Mouse (Mus musculus): ENCODE results near the gene Odf4.
"Not testable (repeated sequence)": the region's sequence is repeated elsewhere in the genome, so short reads cannot be mapped to it uniquely, and the experiment has no call there.

The Odf4 gene

GRCm38 (mm10) chr11:68946001-68946400 lies 19.1 kb upstream of the Odf4 start:
- no peak for DNase-seq

DNA sequence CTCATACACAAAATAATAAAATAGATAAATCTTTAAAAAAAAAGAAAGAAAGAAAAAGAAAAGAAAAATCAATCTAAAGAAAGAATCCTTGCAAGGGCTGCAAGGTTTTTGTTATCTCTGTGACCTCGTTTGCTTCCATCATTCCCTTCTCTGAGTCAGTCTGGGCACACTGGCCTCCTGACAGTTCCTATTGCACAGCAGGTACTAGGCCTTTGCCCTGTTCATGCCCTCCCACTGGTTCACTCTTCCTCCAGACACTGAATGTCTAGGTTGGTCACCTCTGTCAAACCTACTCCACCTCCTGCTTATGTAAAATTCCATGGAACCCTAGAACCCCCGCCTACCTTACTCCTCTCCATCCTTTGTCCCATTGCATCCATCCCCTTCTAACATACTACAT lies 18.4 kb upstream of the Odf4 start:
- no peak for DNase-seq

- DNase-seq: no peak
Measured at GRCm38 (mm10) chr11:68942731-68943130, 15.8 kb upstream of the Odf4 start.

DNA sequence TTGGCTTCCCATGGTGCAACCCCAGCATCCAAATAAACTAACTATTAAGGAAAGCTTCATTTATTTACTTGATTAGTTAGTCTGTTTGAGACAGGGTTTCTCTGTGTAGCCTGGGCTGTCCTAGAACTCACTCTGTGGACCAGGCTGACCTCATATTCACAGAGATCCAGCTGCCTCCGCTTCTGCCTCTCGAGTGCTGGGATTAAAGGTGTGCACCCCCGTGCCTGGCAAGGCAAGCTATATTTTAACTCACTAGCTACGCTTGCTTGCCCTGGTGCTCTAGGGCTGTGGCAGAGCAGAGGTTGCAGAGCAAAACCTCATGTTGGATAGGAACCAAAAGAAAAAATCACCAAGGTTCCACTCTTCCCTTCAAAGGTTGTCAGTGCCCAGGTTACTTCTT lies 13.6 kb upstream of the Odf4 start:
- no peak for DNase-seq

DNA sequence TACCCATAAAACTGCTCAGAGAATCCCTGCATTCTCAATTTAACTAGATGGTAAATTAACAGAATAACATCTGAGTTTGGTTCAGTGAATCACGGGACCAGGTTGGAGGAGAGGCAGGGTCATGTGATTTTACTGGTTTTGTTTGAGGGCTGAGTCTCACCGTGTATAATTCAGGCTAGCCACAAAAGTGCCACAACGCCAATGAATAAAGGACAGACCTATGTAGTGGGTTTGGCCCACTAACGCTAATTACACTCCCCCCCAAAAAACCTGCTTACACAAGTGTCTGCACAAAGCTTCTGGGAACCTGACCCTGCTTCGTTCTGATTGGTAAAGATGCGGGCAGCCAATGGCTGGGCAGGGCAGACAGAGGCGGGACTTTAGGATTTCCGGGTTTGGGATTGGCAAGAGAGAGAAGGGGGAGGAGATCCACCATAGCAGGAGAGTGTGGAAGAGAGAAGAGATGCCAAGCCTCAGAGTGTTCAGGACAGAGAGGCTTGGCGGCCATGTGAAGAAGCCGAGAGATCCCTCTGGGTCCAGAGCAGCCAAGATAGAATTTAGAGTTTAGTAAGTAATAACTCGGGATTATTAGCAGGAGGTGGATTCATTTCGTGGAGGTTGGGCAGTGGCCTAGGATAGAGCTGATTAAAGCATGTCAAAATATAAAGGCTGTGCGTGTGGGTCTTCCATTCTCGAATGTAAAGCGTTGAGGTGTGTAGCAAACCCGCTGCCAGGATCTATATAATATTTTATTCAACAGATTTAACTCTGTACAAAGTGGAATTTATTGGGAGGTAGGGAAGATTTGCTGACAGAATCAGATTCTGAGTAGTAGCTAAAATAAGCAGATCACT lies 12.8 kb upstream of the Odf4 start:
- peak; percentile 95 for DNase-seq

GRCm38 (mm10) chr11:68936951-68937350 lies 10.1 kb upstream of the Odf4 start:
- not testable (repeated sequence) for DNase-seq

DNA sequence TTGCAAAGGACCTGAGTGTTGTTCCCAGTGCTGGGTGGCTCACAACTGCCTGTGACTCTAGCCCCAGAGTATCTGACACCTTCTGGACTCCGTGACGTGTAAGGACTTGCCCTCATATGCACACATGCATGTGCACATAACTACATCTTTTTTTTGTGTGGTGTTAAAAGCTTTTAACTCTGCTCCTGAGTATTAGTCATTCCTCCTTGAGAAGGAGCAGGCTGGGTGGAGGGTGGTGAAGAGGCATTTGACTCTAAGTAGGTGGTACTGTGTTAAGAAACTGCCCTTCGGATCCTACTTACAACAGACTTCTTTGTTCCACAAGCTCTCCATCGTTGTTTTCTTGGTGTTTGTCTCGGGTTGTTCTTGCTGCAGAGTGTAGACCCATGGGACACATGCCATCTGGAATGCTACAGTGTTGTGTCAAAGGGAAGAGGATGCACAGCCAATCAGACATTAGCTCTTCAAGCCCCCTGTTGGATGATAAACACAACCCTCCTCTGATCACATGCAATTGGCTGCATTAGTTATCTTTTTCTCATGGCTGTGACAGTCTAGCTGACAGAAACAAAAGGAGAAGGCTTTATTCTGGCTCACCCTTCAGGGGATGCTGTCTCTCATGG lies 7.1 kb upstream of the Odf4 start:
- no peak for DNase-seq

DNA sequence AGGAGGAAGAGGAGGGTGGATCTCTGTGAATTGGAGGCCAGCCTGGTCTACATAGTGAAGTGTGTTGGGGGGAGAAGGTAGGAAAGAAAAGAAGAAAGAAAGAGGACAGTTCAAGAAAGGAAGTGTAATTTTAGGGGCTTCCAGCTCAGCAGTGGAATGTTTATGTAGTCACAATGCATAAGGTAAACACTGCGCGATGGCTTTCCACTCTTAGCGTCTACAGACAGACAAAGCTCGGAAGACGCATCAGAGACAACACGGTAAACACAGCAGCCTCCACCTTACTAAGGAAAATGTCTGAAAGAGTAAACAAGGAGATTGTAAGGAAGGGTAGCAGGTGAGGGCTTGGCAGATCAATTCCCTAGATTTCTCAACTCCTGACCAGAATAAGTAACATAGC lies 3.1 kb upstream of the Odf4 start:
- DNase-seq: no peak

DNA sequence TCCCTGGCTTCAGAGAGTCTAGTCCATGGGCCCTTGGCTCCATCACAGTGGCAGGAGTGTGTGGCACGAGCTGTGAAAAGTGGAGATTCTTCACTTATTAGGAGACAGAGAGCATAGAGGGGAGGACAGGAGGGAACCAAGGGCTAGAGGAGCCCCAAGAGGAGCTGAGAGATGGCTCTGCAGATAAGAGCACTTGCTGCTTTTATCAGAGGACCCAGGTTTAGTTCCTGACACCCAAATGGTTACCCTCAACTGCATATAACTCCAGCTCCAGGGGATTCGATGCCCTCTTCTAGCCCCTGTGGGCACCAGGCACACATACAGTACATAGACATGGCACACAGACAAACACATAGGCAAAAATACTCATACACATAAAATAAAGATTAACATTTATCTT lies 2.1 kb downstream of the Odf4 start:
- no peak for DNase-seq

DNA sequence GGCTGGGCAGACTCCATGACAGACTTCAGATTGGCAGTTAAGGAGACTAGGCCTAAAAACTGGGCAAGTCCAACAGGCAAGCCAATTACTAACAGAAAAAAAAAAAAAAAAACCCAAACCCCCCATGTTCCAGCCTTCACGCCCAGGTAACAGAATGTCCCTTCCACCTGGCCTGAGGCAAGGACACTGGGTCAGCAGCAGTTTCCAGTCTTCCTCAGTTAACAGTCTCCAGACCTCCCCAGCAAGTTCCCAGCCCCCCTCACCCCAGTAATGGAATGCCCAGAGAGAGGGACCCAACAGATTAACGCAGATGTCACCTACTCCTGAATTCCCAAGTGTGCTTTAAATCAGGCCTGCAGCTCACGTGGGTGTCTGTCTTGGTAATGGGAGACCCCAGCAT lies 3.7 kb downstream of the Odf4 start:
- DNase-seq: no peak

DNA sequence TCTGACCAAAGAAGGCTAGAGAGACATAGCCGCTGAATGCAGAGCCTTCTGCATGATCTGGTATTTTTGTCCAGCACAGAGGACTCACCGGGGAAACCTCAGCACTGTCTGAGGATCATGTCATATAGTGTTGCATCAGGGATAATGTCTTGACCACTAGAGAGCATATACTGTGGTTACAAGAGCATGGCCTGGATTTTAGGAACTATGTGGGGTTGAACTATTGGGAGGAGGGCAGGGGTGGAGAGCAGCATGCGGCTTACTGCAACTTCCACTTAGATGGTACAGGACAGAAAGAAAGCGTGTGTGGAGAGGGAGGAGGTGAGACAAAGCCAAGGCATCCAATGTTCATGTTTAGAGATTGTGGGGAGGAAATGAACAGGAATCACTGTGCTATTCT lies 12.3 kb downstream of the Odf4 start:
- no peak for DNase-seq

DNA sequence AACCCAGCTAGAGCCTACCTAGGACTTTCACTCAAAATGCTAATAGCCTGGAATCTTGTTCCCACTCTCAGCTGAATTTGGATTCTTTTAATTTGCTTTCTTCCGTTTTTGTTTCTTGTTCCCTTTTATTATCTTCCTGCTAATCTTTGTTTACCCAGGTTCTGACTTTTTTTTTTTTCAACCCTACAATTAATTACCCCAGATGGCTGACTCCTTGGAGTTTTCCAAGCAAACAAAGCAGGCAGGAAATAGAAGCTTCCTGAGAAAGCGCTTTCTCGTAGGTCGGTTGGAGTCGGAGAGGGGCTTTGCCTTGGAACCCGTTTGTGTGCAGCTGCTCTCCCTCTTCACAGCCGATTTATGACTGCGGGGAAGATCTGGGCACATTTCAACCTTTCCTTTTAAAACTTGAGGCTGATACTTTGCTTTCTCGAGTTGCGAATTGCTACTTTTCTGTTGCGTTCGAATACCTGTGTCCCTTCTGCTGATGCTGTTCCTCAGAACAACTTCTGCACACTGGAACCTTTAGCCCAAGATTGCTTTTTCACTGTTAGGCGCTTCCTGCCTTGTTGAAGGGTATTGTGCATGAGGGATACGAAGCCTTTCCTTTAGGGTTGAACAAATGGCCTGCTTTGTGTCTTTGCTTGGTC lies 15.2 kb downstream of the Odf4 start:
- DNase-seq: peak; percentile 59

- no peak for DNase-seq
Measured at GRCm38 (mm10) chr11:68908846-68909503, 17.9 kb downstream of the Odf4 start.

DNA sequence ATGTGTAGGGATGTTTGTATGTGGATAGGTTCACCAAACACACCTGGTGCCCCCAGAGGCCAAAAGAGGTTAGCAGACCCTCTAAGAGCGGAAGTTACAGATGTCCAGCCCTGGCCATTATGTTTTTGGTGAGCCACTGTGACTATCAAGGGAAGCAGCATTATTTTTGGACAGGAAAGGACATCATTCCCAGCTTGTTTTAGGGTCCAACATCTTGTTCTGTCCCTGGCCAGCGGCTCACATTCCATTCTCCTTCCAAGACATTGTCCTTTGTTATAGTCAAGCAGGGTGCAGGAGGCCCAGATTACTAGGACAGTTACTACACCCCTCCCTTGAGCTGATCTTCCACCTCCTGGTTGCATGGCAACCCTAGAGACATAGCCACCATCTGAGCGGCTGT lies 19.6 kb downstream of the Odf4 start:
- no peak for DNase-seq

DNA sequence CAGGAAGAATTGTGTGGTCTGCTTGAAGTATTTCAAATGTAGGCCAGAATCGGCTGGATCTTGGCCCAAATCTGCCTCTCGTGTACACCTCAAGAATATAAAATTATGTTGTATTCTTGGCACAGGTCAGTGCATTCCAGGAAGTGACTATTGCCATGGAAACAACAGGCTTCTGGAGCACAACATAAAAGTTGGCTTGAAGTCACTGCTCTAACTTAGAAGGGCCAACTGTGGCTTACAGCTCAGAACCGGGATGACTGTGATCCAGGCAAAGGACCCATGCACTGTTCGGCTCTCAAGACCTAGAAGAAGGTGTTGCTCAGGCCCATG lies 20.5 kb downstream of the Odf4 start:
- DNase-seq: peak; percentile 36

GRCm38 (mm10) chr11:68905665-68906460 lies 21.0 kb downstream of the Odf4 start:
- no peak for DNase-seq

DNA sequence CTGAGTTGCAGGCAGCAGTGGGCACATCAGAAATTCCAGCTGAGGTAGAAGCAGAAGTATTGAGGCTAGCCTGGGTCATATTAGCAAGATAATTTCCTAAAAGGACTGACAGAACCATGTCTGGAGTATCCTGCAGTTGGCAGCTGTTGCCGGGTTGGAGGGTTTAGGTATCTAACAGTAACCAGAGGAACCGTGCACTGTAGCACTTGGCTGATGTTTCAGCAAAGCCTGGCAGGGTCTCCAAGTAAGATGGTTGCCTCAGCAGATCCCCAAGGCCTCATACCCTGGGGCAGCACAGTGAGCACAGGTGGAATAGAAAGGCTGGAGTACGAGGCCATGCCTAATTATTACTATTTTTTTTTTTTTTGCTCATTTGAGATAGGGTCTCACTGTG lies 21.7 kb downstream of the Odf4 start:
- no peak for DNase-seq

DNA sequence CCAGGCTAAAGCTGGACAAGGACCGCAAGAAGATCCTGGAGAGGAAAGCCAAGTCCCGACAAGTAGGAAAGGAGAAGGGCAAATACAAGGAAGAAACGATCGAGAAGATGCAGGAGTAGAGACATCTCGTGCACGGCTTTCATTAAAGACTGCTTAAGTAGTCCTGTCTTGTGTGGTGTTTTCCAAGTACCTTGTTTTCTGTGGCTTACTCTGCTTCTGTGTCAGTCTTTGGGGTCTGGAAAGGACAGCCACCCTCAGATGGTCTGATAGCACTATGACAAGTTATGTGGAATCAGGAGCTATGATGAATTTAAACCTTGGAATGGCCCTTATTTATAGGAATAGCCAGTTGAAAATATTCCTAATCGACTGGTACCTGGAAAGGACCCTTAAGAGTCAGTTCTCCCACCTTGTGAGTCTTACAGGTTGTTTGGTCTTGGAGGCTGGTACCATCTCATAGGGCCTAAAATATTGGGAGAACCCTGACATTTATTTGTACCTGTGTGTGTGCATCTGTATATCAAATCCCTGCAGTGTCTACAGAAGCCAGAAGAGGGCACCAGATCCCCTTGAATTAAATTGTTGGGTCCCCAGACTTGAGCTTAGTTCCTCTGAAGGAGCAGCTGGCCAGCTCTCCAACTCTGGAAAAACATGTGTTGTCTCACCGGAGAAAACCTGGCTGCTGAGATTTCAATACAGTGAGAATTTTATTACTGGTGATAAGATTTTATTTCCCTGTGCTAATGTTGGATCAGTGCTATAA lies 22.3 kb downstream of the Odf4 start:
- peak; percentile 89 for DNase-seq

GRCm38 (mm10) chr11:68903775-68904174 lies 23.1 kb downstream of the Odf4 start:
- no peak for DNase-seq

GRCm38 (mm10) chr11:68902823-68903222 lies 24.1 kb downstream of the Odf4 start:
- no peak for DNase-seq

DNA sequence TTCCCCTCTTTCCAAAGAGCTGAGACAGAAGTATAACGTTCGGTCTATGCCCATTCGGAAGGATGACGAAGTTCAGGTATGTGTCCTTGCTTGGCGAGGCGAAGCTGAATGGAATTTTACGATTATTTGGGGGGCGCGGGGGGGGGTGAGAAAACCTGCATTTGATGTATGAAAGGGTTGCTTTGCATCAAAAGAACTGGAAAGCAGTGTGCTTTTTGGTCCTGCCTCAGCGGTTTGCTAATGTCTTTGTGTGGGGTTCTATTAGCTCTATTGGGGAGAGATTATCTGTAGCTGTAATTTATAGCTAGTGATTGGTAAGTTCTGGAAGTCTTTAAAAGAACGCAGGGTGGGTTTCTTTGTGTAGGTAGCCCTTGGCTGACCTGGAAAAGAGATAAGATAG lies 24.5 kb downstream of the Odf4 start:
- no peak for DNase-seq

- no peak for DNase-seq
Measured at GRCm38 (mm10) chr11:68902047-68902364, 24.9 kb downstream of the Odf4 start.
